21 mouse cellular contexts compared by ENCODE assay signal in genomic region chr12:26452951-26453350, GRCm38 (mm10). TPM values are rescaled to one million over a fixed set of nuclear protein-coding genes. Genes with fewer than 3 reads are reported as not detected.
A peak's percentile ranks its signal among the peaks of the same experiment; 100 is the strongest.
DNase-seq lines count a peak whose midpoint lies in the region; ATAC-seq and TF ChIP-seq lines count a peak whose summit lies in the region.
"Had no signal": no experiment of that assay in that cellular context is flagged by ENCODE, and none has a peak within 500 bp of the region (broad histone marks: within the 10 kb centered on the region; RNA-seq: fewer than 3 reads in every experiment).

No protein-coding gene starts in this region.

- no peak for ATAC-seq in kidney, postnatal 0 days (replicated peaks; ENCODE audit: low FRiP score, low read depth)
- ATAC-seq in kidney, embryonic 14.5 days (ENCODE audit: low FRiP score, low TSS enrichment): no peak
- peak; percentile 32 for ATAC-seq in megakaryocyte progenitor cell, adult 5-6 weeks (replicated peaks; ENCODE audit: poor library complexity)
- ATAC-seq: forebrain, embryonic 13.5 days had no signal

- WGBS in kidney, postnatal 0 days: 39% methylated on average over 4 of the region's 4 CpGs
- 57% methylated on average over 4 of the region's 4 CpGs for WGBS in kidney, embryonic 14.5 days

- H3K9me3 ChIP-seq in kidney, postnatal 0 days (replicated peaks; ENCODE audit: low read length): no peaks in the 10 kb centered on the region
- no peaks in the 10 kb centered on the region for H3K9me3 ChIP-seq in kidney, embryonic 14.5 days (ENCODE audit: control insufficient read depth, low read length)
- H3K9me3 ChIP-seq: embryonic facial prominence, embryonic 13.5 days; forebrain, embryonic 13.5 days; heart, embryonic 10.5 days had no signal

- TF ChIP-seq CTCF in kidney, postnatal 0 days (IDR thresholded peaks at IDR 0.05; ENCODE audit: low read depth): no peak

- peak; percentile 27 for DNase-seq in adrenal gland, postnatal 14 days
- DNase-seq in adrenal gland, postnatal 4 days (ENCODE audit: low spot score in 2 of 2): no peak
- DNase-seq in kidney, postnatal 0 days (ENCODE audit: low spot score): no peak
- DNase-seq in layer of hippocampus, adult 9-10 months (ENCODE audit: low spot score): no peak
- DNase-seq: adrenal gland, postnatal 10 days; cerebellum, adult 11 months; cerebellum, adult 9-10 months; cerebellum, postnatal 25 days; gastrocnemius, postnatal 14 days; heart, postnatal 10 days; heart, postnatal 4 days had no signal

- H3K4me1 ChIP-seq in kidney, postnatal 0 days (replicated peaks; ENCODE audit: insufficient read depth, low read length): peaks cover 9% of the 10 kb centered on the region
- peaks cover 10% of the 10 kb centered on the region; the same call in 1 of the 2 replicates for H3K4me1 ChIP-seq in kidney, embryonic 14.5 days (ENCODE audit: control insufficient read depth, insufficient read depth, low read length)
- H3K4me1 ChIP-seq in brown adipose tissue, adult 24 weeks (ENCODE audit: control insufficient read depth, insufficient read depth, insufficient read length, low read length): peaks cover 29% of the 10 kb centered on the region; the same call in 1 of the 2 replicates

- no peaks in the 10 kb centered on the region for H3K27me3 ChIP-seq in kidney, postnatal 0 days (ENCODE audit: insufficient read depth, low read length)
- no peaks in the 10 kb centered on the region for H3K27me3 ChIP-seq in kidney, embryonic 14.5 days (ENCODE audit: control insufficient read depth, insufficient read depth, low read length)
- H3K27me3 ChIP-seq: embryonic facial prominence, embryonic 13.5 days; forebrain, embryonic 13.5 days had no signal

- peak overlapping the region; percentile 8; the same call in 1 of the 2 replicates for H3K4me2 ChIP-seq in kidney, postnatal 0 days (ENCODE audit: low read length)
- no peak overlapping the region for H3K4me2 ChIP-seq in kidney, embryonic 14.5 days (replicated peaks; ENCODE audit: low read depth, low read length)
- H3K4me2 ChIP-seq: embryonic facial prominence, embryonic 13.5 days; forebrain, embryonic 13.5 days; hindbrain, embryonic 14.5 days had no signal

- no peak overlapping the region for H3K9ac ChIP-seq in kidney, postnatal 0 days (ENCODE audit: low read depth, low read length)
- no peak overlapping the region for H3K9ac ChIP-seq in kidney, embryonic 14.5 days (ENCODE audit: low read depth, low read length)
- H3K9ac ChIP-seq: embryonic facial prominence, embryonic 13.5 days; forebrain, embryonic 13.5 days; forebrain, postnatal 0 days; hindbrain, embryonic 14.5 days had no signal

- no peak overlapping the region for H3K4me3 ChIP-seq in kidney, postnatal 0 days (replicated peaks; ENCODE audit: low read depth, low read length)
- H3K4me3 ChIP-seq in kidney, embryonic 14.5 days (ENCODE audit: low read length): no peak overlapping the region
- H3K4me3 ChIP-seq in brown adipose tissue, adult 24 weeks (ENCODE audit: insufficient read depth, low read depth, low read length): peak overlapping the region; percentile 32
- H3K4me3 ChIP-seq: embryonic facial prominence, embryonic 13.5 days; forebrain, embryonic 13.5 days; heart, embryonic 10.5 days had no signal

- no peak overlapping the region for H3K27ac ChIP-seq in kidney, postnatal 0 days
- H3K27ac ChIP-seq in kidney, embryonic 14.5 days (ENCODE audit: low read depth, low read length): no peak overlapping the region
- H3K27ac ChIP-seq in brown adipose tissue, adult 24 weeks (replicated peaks; ENCODE audit: low read depth, low read length): peak overlapping the region; percentile 55; the same call in 1 of the 2 replicates
- H3K27ac ChIP-seq: embryonic facial prominence, embryonic 13.5 days; forebrain, embryonic 13.5 days; heart, embryonic 10.5 days; hindbrain, embryonic 14.5 days had no signal

- H3K36me3 ChIP-seq in kidney, postnatal 0 days (ENCODE audit: insufficient read depth, low read length): no peaks in the 10 kb centered on the region
- H3K36me3 ChIP-seq in kidney, embryonic 14.5 days (ENCODE audit: control insufficient read depth, insufficient read depth, low read length): no peaks in the 10 kb centered on the region
- H3K36me3 ChIP-seq: embryonic facial prominence, embryonic 13.5 days; heart, embryonic 10.5 days had no signal

RNA-seq across cellular contexts. Expression of gene Rsad2, which starts 3.3 kb away (rescaled TPM):
- 26.6 and 27.1 TPM in 2 replicates for total RNA-seq in adrenal gland, postnatal 14 days (2021)
- total RNA-seq in adrenal gland, postnatal 4 days (2021): 10 to 100 TPM; 16.1 to 19.5 TPM
- 36.2 and 39.0 TPM in 2 replicates for polyA plus RNA-seq in kidney, postnatal 0 days (2015; fragmentation: Nextera tagmentation; extraction: Ambion mirVana)
- polyA plus RNA-seq in kidney, embryonic 14.5 days (2014; fragmentation: Nextera tagmentation; extraction: Ambion mirVana): 16.6 and 17.1 TPM in 2 replicates
- 2.9 and 8.1 TPM in 2 replicates for polyA plus RNA-seq in brown adipose tissue, adult 24 weeks (2012; ENCODE audit: insufficient read depth, insufficient read length, missing spikeins)
- total RNA-seq in megakaryocyte progenitor cell, adult 5-6 weeks (2015): 0.96 and 1.3 TPM in 2 replicates
- 0.87 and 1.0 TPM in 2 replicates for total RNA-seq in megakaryocyte progenitor cell, adult 5-6 weeks (2017)
- polyA plus RNA-seq: C2C12 had no signal

RNA-seq across cellular contexts. Expression of gene Cmpk2, which starts 16.1 kb away (rescaled TPM):
- total RNA-seq in adrenal gland, postnatal 14 days (2021): 17.1 and 18.2 TPM in 2 replicates
- total RNA-seq in adrenal gland, postnatal 4 days (2021): 10 to 100 TPM; 39.7 to 40.4 TPM
- 13.4 and 15.7 TPM in 2 replicates for polyA plus RNA-seq in kidney, postnatal 0 days (2015; fragmentation: Nextera tagmentation; extraction: Ambion mirVana)
- 7.3 and 9.7 TPM in 2 replicates for polyA plus RNA-seq in kidney, embryonic 14.5 days (2014; fragmentation: Nextera tagmentation; extraction: Ambion mirVana)
- polyA plus RNA-seq in brown adipose tissue, adult 24 weeks (2012; ENCODE audit: insufficient read depth, insufficient read length, missing spikeins): 5.0 and 6.6 TPM in 2 replicates
- 23.2 and 25.2 TPM in 2 replicates for total RNA-seq in megakaryocyte progenitor cell, adult 5-6 weeks (2015)
- total RNA-seq in megakaryocyte progenitor cell, adult 5-6 weeks (2017): 11.7 and 16.1 TPM in 2 replicates

RNA-seq across cellular contexts. Expression of gene Rnf144a, which starts 37.9 kb away (rescaled TPM):
- 24.1 and 33.5 TPM in 2 replicates for total RNA-seq in adrenal gland, postnatal 14 days (2021)
- total RNA-seq in adrenal gland, postnatal 4 days (2021): 10 to 100 TPM; 62.6 to 78.4 TPM
- 19.2 and 21.7 TPM in 2 replicates for polyA plus RNA-seq in kidney, postnatal 0 days (2015; fragmentation: Nextera tagmentation; extraction: Ambion mirVana)
- polyA plus RNA-seq in kidney, embryonic 14.5 days (2014; fragmentation: Nextera tagmentation; extraction: Ambion mirVana): 26.2 and 29.8 TPM in 2 replicates
- 16.9 and 22.9 TPM in 2 replicates for polyA plus RNA-seq in brown adipose tissue, adult 24 weeks (2012; ENCODE audit: insufficient read depth, insufficient read length, missing spikeins)
- 17.4 and 19.1 TPM in 2 replicates for total RNA-seq in megakaryocyte progenitor cell, adult 5-6 weeks (2015)
- total RNA-seq in megakaryocyte progenitor cell, adult 5-6 weeks (2017): 15.1 and 16.8 TPM in 2 replicates
- total RNA-seq: MEL had no signal
- polyA plus RNA-seq: C2C12 had no signal

Comparison
In these comparisons a context has a peak if more than half of its experiments do, and no peak if none do; other contexts are left out.
1. RNA of gene Rsad2, which starts 3.3 kb away (total RNA-seq): 26.6 to 27.1 TPM in adrenal gland, postnatal 14 days and 16.1 to 19.5 TPM in adrenal gland, postnatal 4 days; 0.87 to 1.3 TPM in megakaryocyte progenitor cell, adult 5-6 weeks; every median in the first group is over 4 times any median in the second.